Mouse (Mus musculus) brain, embryonic 18.5 days (tissue): ENCODE measurements around the gene Fgf12.

Experiments used
- DNase-seq: peaks from one replicate; pipeline ENCODE4 v3.0.0-alpha.2; 2012; ENCODE audit warnings: low read depth, low spot score

Gene Fgf12

DNA sequence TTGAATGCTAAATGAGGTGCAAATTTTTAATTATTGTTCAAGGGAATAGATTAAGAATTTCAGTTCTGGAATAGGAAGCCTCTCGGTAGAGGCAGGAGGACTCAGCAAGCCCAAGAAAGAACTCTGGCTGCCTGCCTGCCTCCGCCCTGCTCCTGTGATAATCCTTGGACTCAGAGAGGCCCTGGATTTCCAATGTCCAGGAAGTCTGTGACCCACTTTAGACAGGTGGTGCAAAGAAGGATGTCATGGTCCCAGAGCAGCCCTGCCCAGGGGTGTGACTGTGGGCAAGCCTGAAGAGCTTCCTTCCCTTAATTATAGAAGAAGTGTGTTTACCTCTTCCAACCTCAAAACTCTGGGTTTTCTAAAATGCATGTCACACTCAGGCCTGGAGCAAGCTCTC is 273.8 kb downstream of the Fgf12 start:
- DNase-seq, result no peak

DNA sequence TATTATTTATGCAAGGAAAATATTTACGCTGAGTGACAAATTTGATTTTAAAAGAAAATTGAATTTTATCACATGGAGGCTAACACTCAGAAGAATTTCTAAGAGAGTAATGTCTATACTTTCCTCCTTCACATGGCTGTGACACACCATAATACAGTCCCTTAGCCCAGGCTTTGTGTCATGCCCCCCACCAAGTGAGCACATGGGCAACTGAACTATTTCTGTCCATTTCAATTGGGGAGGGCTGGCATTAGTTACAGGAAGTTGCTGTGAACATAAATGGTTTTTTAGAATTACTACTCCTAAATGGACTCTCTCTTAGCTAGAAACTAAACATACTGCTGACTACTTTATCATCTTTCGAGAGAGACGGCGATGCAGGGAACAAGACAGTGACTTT is 276.2 kb downstream of the Fgf12 start:
- DNase-seq, result no peak

DNA sequence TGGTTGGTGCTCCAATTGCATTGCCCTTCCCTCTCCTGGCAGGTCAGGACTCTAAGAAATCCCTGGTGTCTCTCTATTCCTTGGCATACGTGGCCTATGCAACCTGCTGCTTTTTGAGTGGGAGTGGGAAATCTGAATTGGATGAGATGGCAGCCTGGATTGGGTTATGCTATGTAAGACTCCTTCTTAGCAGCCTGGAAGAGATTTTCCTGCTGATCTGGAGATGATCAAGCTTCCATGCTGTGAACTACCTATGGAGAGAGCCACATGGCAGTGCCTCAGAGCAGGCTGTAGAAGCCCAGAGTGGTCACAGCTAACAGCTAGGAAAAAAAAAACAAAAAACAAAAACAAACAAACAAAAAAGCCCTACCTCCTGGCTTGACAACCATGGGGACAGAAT is 277.3 kb downstream of the Fgf12 start:
- DNase-seq, result no peak

DNA sequence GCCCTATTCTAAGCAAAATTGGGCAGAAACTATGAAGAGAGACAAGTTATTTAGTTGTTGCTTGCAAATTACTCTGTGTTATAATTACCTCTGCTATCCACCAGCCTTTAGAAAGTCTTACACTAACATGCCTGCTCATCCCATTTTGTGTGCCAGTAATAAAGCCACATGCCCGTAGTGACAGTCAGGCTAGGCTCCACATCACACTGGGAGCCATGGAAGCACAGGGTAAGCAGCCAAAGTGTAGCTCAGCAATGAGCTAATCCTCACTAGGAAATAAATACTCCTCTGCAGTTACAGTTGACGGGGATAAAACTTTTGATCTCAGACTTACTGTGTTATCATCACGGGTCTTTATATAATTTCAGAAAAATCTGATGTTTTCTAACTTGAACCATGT is 298.0 kb downstream of the Fgf12 start:
- DNase-seq, result no peak

DNA sequence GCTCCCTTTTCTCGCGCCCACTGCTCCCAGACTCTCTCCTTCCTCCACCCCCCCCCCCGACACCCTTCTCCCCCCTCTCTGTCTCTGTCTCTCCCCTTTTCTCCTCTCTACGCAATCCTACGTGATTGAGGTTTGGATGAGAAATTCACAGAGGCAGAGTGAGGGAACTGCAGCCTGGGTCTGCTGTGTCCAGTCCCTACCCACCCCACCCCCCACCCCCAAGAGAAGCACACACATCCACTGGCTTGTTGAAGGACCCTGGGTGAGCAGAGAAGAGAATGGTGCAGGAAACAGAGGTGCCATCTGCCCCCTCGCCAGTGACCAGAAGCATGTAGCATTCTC is 305.8 kb downstream of the Fgf12 start:
- DNase-seq, result peak; percentile 22

DNA sequence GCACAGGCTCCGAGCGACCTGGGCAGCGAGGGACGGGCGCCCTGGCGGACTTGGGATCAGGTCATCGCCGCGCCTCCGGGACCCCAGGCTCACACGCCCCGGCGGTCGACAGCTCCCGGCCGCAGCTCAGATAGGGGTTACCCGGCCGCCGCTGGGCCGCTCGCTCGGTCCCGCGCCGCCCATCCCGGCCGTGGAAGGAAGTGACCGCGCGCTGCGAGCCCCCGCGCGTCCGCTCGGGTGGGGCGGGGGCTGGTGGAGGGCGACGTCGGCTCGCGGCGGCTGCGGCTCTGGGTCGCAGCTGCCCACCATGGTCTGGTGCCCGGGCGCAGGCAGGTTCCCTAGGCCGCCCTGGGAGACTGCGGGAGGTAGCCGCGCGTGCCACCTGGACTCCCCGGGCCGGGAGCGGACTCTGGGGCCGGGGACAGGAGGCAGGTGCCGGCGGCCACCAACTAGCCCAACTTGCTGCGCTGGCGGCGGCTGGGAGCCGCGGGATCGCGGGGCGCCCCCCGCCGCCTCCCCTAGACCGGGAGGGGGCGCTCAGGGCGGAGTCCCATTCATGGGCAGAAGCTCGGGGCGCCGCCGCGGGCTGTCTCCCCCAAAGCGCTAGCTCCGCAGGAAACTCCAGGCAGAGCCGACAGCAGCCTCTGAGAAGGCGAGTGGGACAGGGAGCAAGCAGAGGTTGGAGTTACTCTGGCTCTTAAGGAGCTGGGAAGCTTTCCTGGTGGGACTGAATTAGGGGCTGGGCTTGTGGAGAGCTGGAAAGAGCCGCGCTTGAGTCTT is 306.3 kb downstream of the Fgf12 start:
- peak; percentile 22 for DNase-seq

DNA sequence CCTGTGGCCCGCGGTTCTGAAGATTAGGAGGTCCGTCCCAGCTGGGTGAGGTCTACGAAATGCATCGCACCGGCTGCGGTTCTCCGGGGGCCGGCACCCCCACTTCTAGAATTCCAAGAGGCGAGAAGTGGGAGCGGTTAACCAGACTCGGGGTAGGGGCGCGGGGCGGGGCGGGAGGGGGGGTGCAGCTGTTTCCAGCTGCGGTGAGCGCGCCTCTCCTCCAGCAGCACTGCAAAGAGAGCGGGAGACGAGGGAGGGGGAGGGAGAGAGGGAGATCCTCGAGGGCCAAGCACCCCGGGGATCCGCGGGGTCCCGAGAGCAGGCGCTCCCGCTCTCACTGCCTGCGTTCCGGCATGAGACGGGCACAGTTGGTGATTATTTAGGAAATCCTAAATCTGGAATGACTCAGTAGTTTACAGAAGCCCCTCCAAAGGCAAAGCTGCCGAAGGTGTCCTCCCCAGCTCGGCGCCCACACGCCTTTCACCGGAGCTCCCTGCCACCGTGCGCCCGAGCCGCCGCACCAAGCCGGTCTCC is 307.0 kb downstream of the Fgf12 start:
- peak; percentile 28 for DNase-seq

DNA sequence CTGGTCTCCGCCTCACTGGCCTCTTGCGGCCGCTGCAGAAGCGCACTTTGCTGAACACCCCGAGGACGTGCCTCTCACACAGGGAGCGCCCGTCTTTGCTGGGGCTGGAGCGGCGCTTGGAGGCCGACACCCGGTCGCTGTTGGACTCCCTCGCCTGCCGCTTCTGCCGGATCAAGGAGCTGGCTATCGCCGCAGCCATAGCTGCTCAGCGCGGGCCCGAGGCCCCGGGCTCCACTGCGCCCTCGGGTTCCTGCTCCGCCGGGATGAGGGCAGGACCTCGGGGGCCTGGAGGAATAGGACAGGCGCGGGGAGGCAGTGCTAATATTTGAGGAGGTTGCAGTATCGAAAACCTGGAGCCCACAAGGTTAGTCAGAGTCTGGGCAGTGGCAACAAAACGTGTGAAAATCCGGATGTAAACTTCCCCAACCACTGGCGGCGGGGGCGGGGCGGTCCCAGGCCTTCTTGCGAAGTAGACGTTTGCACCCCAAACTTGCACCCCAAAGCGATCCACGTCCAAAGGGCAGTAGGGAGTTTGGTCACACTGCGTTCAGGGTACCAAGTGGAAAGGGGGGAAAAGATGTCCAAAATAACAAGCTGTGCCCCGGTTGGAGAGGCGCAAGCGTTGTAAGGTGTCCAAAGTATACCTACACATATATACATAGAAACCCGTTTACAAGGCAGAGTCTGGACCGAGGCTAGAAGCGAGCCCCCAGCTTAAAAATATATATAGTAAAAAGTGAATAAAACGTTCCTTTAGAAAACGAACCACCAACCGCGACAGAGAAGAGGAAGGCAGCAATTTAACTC is 307.7 kb downstream of the Fgf12 start:
- DNase-seq, result peak; percentile 22

DNA sequence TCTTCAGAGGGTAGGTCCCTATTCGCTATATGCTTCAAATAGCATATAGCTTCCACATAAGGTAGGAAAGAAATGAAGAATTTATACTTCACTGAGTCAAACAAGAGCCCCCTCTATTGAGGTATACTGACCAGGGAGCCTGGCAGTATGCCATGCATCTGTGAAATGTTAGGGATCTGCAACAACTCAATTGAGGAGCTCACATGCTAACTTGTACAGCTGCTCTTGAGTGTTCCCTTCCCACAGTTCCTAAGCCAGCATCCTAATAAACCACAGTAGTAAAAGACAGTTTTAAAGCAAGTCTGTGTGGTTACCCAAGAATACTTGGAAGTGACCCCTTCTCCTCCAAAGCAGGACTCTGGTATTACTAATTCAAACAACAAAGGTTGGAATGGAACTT is 331.3 kb downstream of the Fgf12 start:
- DNase-seq, result no peak

DNA sequence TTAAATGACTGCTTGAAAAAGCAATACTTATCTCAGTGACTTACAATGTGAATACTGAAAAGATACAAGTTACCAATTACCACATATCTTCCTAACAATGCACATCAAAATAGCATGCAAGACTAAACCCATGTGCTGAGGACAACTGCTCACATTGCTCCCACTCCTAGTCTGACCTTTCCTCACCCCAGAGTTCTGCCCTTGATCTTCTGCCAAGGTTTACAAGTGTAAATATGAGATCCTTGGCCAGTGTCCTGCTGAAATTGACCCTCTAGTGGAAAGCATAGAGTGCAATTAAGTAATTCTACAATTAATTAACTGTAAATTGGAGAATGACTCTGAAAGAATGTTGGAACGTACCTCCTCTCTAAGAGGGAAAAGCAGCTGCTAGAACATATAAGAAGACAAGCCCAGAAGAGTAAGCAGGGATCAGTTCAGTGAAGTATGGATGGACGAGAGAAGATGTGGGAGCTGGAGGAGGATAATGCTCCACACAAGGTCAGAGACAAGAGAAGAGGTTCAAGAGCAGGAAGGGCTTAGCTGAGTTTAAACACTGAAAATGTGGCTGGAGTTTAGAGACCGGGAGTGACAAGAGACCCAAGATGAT is 333.1 kb downstream of the Fgf12 start:
- no peak for DNase-seq

DNA sequence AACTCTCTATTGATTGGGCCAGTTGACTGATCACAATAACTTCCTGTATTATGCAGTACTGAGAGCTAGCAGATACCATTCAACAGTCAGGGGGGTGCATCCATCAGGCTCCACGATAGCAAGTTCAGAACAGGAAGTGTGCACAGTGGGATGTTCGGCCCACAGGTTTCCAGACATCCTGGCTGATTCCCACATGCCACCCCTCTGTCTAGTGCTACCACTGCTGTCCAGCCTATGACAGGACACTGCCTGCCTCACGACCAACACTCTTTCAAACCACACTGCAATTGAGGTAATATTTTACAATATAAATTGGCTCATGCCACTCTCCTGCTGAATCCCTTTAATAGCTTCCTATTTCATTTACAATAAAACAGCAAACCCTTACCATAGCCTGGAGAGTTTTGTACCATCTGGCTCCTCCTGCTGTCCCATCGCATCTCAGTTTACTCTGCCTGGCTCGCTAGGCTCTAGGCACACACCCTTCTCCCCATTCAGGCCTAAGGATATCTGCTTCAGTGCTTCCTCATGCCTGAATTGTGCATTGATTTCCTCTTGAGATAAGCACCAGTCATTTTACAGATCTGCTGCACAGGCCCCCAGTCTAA is 341.6 kb downstream of the Fgf12 start:
- no peak for DNase-seq

DNA sequence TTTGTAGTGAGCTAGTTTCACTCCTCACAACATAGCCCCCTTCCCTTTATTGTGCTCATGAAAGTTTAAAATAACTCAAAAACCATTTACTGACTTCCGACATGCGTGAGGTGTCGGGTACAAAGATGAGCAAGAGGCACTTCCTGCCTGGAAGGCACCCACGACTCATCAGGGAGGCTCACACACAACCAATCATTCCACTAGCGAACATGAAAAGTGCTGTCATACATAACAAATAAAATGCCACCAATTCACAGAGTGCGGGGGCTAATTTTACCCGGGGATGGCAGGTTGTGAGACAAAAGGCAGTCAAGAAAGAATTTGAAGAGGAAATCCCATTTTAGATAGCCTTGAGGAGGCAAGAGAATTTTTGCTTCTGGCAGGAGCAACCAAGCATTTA is 344.6 kb downstream of the Fgf12 start:
- DNase-seq, result no peak

DNA sequence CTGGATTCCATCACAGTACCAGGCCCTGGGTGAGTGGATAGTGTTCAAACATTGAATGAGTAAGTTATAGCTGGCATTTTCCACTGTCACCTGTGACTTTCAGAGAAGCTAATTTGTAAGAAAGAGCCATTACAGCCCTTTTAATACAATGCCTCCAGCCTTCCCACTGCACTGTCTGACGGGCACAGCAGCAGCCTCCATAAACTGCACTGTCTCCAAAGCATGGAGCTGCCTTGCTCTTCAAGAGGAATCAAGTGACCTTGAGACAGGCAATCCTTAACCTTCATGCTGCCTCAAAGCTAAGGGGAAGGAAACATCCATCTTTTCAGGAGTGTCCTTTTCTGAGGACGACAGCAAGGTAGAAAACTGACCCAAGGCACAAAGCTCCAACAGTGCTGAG is 345.0 kb downstream of the Fgf12 start:
- DNase-seq, result no peak

DNA sequence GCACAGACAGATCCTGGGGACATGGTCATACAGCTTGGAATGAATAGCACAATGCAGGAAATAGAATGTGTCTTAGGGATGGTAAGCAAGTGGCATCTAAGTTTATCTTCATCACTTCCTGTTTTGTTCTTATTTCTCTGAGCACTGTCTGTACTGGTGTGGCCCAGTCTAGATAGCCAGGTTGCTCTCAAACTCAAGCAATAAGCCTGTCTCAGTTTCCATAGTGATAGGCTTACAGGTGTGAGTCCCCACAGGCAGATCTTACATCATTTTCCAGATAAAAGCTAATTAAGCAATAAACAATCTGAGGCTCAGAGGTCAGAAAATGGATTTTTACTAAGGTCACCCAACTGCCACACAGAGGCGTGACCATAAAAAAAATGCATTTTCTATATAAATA is 348.7 kb downstream of the Fgf12 start:
- DNase-seq, result no peak

DNA sequence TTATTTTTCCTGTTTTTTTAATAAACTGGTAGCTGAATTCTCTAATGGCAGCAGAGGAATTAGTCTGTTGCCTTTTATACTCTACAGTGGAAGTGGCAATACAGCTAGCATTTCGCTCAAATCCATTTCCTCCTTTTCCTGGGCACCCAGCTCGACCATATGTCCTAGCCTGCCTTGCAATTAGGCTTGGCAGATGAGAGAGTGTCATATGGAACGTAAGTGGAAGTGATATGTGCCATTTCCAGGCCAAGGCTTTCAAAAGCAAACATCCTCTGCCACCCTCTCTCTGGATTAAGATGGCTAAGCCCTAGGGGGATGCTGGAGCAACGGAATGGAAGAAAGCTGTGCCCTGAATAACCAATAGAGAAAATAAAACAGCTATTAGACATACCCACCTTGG is 350.2 kb downstream of the Fgf12 start:
- DNase-seq, result peak; percentile 60

DNA sequence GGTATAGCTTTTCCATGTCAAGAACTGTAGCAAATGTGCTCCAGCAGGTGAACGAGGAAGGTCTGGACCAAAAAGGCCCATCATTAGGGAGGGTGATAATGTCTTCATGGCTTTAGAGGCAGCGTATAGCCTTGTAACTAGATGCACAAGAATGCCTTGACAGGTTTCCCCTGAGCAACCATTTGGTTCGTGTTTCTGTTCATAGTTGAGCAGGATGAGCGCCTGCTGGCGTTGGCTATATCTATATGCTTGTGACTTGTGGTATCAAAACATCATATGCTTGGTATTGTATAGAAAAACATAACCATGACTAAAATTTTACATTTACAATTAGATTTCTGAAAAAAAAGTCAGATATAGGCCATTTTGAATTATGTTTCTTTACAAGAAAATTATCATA is 361.6 kb downstream of the Fgf12 start:
- DNase-seq, result no peak

DNA sequence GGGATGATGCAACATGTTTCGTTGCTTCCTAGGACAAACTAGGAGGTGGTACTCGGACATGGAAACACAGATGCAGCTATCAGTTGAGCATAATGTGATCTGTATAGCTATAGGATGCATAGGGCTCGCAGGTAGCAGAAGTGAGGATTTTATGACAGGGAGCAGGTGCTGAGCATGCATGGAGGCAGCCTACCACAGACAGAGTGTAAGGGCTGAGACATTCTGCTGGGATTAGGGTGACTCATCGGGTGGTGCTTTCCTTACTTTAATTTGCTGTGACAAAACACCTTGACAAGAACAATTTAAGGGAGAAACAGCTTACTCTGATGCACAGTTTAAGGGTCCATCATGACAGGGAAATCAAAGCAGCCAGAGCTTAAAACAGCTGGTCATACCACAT is 363.8 kb downstream of the Fgf12 start:
- no peak for DNase-seq

DNA sequence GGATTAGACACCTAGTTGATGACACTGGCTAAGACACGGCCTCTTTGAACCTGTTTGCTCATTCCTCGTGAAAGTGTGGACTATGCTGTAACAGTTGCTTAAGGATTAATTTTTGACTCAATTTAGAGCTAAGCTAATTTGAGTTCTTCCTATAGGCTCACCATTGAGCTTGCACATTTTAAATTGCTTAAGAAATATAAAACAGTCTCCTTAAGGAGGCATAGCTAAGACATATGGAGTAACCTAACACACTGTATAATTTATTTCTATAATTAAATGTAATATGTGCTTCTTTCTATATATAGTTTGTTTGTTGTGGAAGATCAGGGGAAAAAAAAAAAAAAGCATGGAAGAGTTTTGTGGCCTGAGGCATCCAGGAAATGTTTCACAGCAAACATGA is 378.1 kb downstream of the Fgf12 start:
- no peak for DNase-seq

DNA sequence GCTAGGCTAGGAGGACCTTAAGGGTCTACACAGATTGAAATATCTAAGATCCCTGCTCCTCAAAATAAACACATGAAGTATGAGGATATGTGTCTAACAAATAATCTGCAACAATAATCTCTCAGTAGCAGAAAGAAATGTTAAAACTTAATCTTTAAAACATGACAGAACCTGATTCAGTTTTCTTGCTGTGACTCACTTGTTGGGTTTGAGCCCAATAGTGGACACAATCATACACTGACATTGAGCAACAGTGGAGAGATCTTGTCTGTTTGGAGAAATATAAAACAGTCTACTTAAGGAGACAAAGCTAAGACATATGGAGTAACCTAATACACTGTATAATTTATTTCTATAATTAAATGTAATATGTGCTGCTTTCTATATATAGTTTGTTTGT is 379.6 kb downstream of the Fgf12 start:
- DNase-seq, result no peak

DNA sequence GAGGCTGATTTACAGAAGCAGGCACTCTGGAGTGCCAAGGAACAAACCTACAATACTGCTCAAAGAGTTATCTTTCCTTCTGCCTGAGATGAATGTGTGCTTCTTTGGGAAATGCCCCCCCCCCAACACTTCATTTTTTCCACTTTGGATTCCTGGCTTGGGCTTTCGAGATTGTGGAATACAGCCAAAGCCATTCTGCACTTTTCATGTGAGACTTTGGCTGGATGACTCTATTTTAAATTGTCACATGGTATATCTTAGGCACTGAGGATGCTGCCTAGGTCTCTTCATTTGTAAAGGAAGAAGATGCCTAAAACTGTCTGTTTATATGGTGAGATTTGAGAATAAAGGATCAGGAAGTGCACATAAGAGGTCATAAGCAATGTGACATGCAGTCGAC is 402.2 kb downstream of the Fgf12 start:
- no peak for DNase-seq

DNA sequence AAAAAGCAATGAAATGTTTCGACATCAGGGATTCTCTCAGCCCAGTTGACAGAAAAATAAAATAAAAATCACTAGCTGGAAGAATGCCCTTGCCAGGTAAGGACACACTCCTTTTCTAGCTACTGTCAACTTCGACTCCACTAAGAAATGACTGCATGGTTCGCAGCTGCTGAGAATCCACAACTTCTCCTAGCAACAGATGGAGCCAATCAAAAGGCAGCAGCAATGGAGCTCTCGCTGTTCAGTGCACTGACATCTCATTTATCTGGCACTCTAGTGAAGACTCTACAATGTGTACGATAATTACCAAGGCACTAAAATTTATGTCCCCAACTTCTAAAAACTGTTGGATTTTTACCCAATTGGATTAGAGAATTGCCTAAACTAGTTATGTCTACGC is 407.5 kb downstream of the Fgf12 start:
- DNase-seq, result peak; percentile 37

DNA sequence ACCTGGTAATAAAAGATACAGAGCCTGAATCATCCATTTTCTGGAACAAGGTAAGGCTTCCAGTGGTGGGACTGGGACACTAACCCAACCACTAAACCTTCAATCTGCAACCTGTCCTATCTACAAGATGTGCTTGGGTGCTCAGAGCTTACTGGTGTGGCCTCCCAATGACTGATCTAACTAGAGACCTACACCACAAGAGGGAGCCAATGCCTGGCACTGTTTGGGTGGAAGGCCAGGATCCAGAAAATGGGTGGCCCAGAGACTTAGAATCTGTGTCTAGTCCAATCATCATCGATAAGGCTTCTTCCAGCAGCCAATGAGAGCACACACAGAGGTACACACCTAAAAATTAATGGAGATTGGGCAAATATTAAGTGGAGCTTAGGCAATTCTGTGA is 414.9 kb downstream of the Fgf12 start:
- DNase-seq, result no peak
